Mouse (Mus musculus) forebrain, embryonic 11.5 days (tissue): ENCODE results near the gene Krtap2-4. TPM values are rescaled to one million over a fixed set of nuclear protein-coding genes. Genes with fewer than 3 reads are reported as not detected.

Experiments
- ATAC-seq: fragments of 200-750 bp; cut with Nextera tagmentation; replicated peaks from 2 replicates; pipeline ENCODE4 v1.8.0; 2017; ENCODE audit warnings: moderate TSS enrichment; ENCODE audit not compliant: low FRiP score
- DNase-seq: peaks from one replicate; pipeline ENCODE4 v3.0.0-alpha.2; 2017; ENCODE audit warnings: low spot score
- H3K27ac ChIP-seq: fragments of 300-500 bp; sonication (generic); 2 replicates; pipeline ENCODE4 v1.5.1; 2014; ENCODE audit warnings: low read depth, low read length
- H3K27me3 ChIP-seq: fragments of 300-500 bp; sonication (generic); 2 replicates; pipeline ENCODE4 v1.6.1; 2014; ENCODE audit warnings: mild to moderate bottlenecking, low read length, mixed read lengths; ENCODE audit not compliant: control insufficient read depth, insufficient read depth
- H3K36me3 ChIP-seq: fragments of 300-500 bp; sonication (generic); 2 replicates; pipeline ENCODE4 v1.6.1; 2014; ENCODE audit warnings: mild to moderate bottlenecking, low read length, moderate library complexity, mixed read lengths; ENCODE audit not compliant: control insufficient read depth, insufficient read depth
- H3K4me1 ChIP-seq: fragments of 300-500 bp; sonication (generic); replicated peaks from 2 replicates; pipeline ENCODE4 v1.6.1; 2014; ENCODE audit warnings: low read length, mixed read lengths; ENCODE audit not compliant: control insufficient read depth, insufficient read depth
- H3K4me2 ChIP-seq: fragments of 300-500 bp; sonication (generic); 2 replicates; pipeline ENCODE4 v1.6.1; 2014; ENCODE audit warnings: low read depth, mild to moderate bottlenecking, low read length, moderate library complexity, mixed read lengths; ENCODE audit not compliant: severe bottlenecking
- H3K4me3 ChIP-seq: fragments of 300-500 bp; sonication (generic); 2 replicates; pipeline ENCODE4 v1.5.1; 2014; ENCODE audit warnings: low read depth, low read length
- H3K9ac ChIP-seq: fragments of 300-500 bp; sonication (generic); 2 replicates; pipeline ENCODE4 v1.6.1; 2014; ENCODE audit warnings: low read length
- H3K9me3 ChIP-seq: fragments of 300-500 bp; sonication (generic); 2 replicates; pipeline ENCODE4 v1.6.1; 2016; ENCODE audit warnings: low read length, mixed read lengths; ENCODE audit not compliant: control insufficient read depth
- WGBS: fragments of 180-500 bp; shearing (Covaris S2); extraction: QIAGEN DNeasy Blood & Tissue Kit; methylation state at CpG from one replicate; pipeline ENCODE4 v1.1.7; 2014; 5-methylcytosine and 5-hydroxymethylcytosine counted together
- polyA plus RNA-seq: library from polyadenylated mRNA; unstranded; fragments of >200 nt; fragmentation: Nextera tagmentation; extraction: Ambion mirVana; gene quantifications from 2 replicates; pipeline ENCODE4 v1.2.1, GENCODE M21; 2014

Gene Krtap2-4
- polyA plus RNA-seq, 1 experiment from 2014 or later = not detected

- no peaks in the 10 kb centered on the region for H3K27me3 ChIP-seq
- 31% methylated on average over 4 of the region's 4 CpGs for WGBS
- H3K9me3 ChIP-seq = no peaks in the 10 kb centered on the region
- ATAC-seq = no peak
- DNase-seq = no peak
- H3K27ac ChIP-seq = no peak overlapping the region
- H3K4me1 ChIP-seq = no peaks in the 10 kb centered on the region
- H3K4me3 ChIP-seq = no peak overlapping the region
- H3K9ac ChIP-seq = no peak overlapping the region
- no peaks in the 10 kb centered on the region for H3K36me3 ChIP-seq
- no peak overlapping the region for H3K4me2 ChIP-seq
Observed at GRCm38 (mm10) chr11:99573164-99573563, 41.5 kb downstream of the Krtap2-4 start.

- Histone ChIP-seq H3K36me3 (no peaks in the 10 kb centered on the region), H3K27me3 (no peaks in the 10 kb centered on the region), H3K9me3 (no peaks in the 10 kb centered on the region), H3K4me3 (no peak within 1 kb of the TSS), H3K4me2 (no peak within 1 kb of the TSS), H3K9ac (no peak within 1 kb of the TSS), H3K27ac (no peak within 1 kb of the TSS), H3K4me1 (no peaks in the 10 kb centered on the region)
- WGBS = 94% methylated on average over 7 of the region's 7 CpGs
- no peak for DNase-seq
- no peak for ATAC-seq
Observed at GRCm38 (mm10) chr11:99566530-99566929, 48.1 kb downstream of the Krtap2-4 start, which contains the start of gene Krtap3-1. Gene Krtap3-1 (minus strand): TSS chr11:99566630.

Other genes with a start within 250 kb of the Krtap2-4 start
- 0.32 and 0.45 TPM in 2 replicates for gene Krt28, start 239.9 kb downstream of the Krtap2-4 start, polyA plus RNA-seq
- gene Krt10, start 225.5 kb downstream of the Krtap2-4 start, polyA plus RNA-seq = 26.8 and 28.3 TPM in 2 replicates
- 0.09 TPM in 1 of 2 replicates, not detected in the other for gene Krt12, start 192.6 kb downstream of the Krtap2-4 start, polyA plus RNA-seq
- gene Krt20, start 176.7 kb downstream of the Krtap2-4 start, polyA plus RNA-seq = 0.51 and 0.59 TPM in 2 replicates
- gene Krt23, start 121.7 kb downstream of the Krtap2-4 start, polyA plus RNA-seq = not detected in 2 replicates
- not detected in 2 replicates for gene Krt39, start 93.5 kb downstream of the Krtap2-4 start, polyA plus RNA-seq
- gene Krt40, start 71.7 kb downstream of the Krtap2-4 start, polyA plus RNA-seq = not detected in 2 replicates
- not detected in 2 replicates for gene Krtap3-3, start 64.0 kb downstream of the Krtap2-4 start, polyA plus RNA-seq
- gene Krtap3-2, start 58.0 kb downstream of the Krtap2-4 start, polyA plus RNA-seq = not detected in 2 replicates
- not detected in 2 replicates for gene Gm11939, start 55.4 kb downstream of the Krtap2-4 start, polyA plus RNA-seq
- not detected in 2 replicates for gene Krtap3-1, start 48.2 kb downstream of the Krtap2-4 start, polyA plus RNA-seq
- gene Krtap1-5, start 33.8 kb downstream of the Krtap2-4 start, polyA plus RNA-seq = not detected in 2 replicates
- gene Krtap1-4, start 31.2 kb downstream of the Krtap2-4 start, polyA plus RNA-seq = not detected in 2 replicates
- not detected in 2 replicates for gene Krtap1-3, start 23.5 kb downstream of the Krtap2-4 start, polyA plus RNA-seq
- gene Krtap9-3, start 16.7 kb downstream of the Krtap2-4 start, polyA plus RNA-seq = not detected in 2 replicates
- gene Gm11938, start 11.5 kb downstream of the Krtap2-4 start, polyA plus RNA-seq = not detected in 2 replicates
- not detected in 2 replicates for gene Gm11937, start 4.7 kb downstream of the Krtap2-4 start, polyA plus RNA-seq
- not detected in 2 replicates for gene Gm11562, start 5.6 kb upstream of the Krtap2-4 start, polyA plus RNA-seq
- not detected in 2 replicates for gene Krtap4-1, start 13.4 kb upstream of the Krtap2-4 start, polyA plus RNA-seq
- not detected in 2 replicates for gene Krtap4-2, start 20.2 kb upstream of the Krtap2-4 start, polyA plus RNA-seq
- gene Krtap4-7, start 29.2 kb upstream of the Krtap2-4 start, polyA plus RNA-seq = not detected in 2 replicates
- not detected in 2 replicates for gene Gm11555, start 35.4 kb upstream of the Krtap2-4 start, polyA plus RNA-seq
- gene Gm11563, start 44.1 kb upstream of the Krtap2-4 start, polyA plus RNA-seq = not detected in 2 replicates
- not detected in 2 replicates for gene Krtap4-6, start 51.1 kb upstream of the Krtap2-4 start, polyA plus RNA-seq
- gene Gm14190, start 75.9 kb upstream of the Krtap2-4 start, polyA plus RNA-seq = not detected in 2 replicates
- not detected in 2 replicates for gene Gm14180, start 119.4 kb upstream of the Krtap2-4 start, polyA plus RNA-seq
- gene Gm11595, start 158.1 kb upstream of the Krtap2-4 start, polyA plus RNA-seq = not detected in 2 replicates
- not detected in 2 replicates for gene Krtap4-8, start 165.9 kb upstream of the Krtap2-4 start, polyA plus RNA-seq
- not detected in 2 replicates for gene Krtap4-9, start 170.4 kb upstream of the Krtap2-4 start, polyA plus RNA-seq
- not detected in 2 replicates for gene Gm11596, start 178.6 kb upstream of the Krtap2-4 start, polyA plus RNA-seq
- gene Gm11569, start 184.1 kb upstream of the Krtap2-4 start, polyA plus RNA-seq = not detected in 2 replicates
- gene Gm11554, start 189.6 kb upstream of the Krtap2-4 start, polyA plus RNA-seq = not detected in 2 replicates
- gene Krtap4-13, start 195.0 kb upstream of the Krtap2-4 start, polyA plus RNA-seq = not detected in 2 replicates
- not detected in 2 replicates for gene Gm11564, start 200.8 kb upstream of the Krtap2-4 start, polyA plus RNA-seq
- gene 2300003K06Rik, start 223.2 kb upstream of the Krtap2-4 start, polyA plus RNA-seq = not detected in 2 replicates
- gene Krtap4-16, start 236.8 kb upstream of the Krtap2-4 start, polyA plus RNA-seq = not detected in 2 replicates
- gene Gm11568, start 243.1 kb upstream of the Krtap2-4 start, polyA plus RNA-seq = not detected in 2 replicates
- gene Gm11559, start 249.6 kb upstream of the Krtap2-4 start, polyA plus RNA-seq = not detected in 2 replicates